Mouse (Mus musculus) c-Kit-positive CD71-positive TER-119-positive erythroid progenitor cells, embryonic 14.5 days (primary cell): Measurements from ENCODE around the gene Plekhg4.

Experiments
- DNase-seq: peaks from one replicate; pipeline ENCODE4 v3.0.0-alpha.2; 2013; ENCODE audit warnings: low spot score

Plekhg4 gene

DNA sequence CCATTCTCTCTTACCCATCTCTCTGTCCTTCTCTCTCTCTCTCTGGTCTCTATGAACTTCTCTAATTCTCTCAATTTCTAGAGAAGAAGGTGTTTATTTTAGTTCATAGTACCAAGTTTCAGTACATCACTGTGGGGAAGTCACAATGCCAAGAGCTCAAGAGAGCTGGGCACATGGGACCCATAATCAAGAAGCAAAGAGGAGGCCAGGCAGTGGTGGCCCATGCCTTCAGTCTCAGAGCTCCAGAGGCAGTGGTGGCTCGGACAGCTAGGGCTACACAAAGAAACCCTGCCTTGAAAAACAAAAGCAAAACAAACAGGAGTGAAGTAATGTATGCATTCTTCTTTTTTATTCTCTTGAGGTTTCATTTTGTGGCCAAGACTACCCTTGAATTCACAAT lies 31.4 kb downstream of the Plekhg4 start:
- no peak for DNase-seq

DNA sequence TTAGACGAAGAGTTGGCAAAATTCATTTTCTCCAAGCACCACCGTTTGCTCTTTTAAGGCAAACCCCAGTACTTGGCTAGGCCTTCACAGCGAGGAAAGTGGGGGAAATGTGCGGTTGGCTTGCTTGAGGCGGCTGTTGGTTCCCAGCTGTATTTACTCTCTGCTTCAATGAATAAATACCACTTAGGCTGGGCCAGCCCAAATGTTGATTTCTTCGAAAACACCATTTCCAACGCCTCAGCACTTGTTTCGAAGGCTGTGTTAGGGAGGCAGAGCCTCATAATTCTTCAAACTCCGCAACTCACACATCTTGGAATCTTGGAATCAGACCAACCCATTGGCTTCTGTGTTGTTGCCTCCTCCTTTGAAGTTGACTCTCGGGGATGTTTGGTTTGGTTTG lies 33.3 kb downstream of the Plekhg4 start:
- no peak for DNase-seq

DNA sequence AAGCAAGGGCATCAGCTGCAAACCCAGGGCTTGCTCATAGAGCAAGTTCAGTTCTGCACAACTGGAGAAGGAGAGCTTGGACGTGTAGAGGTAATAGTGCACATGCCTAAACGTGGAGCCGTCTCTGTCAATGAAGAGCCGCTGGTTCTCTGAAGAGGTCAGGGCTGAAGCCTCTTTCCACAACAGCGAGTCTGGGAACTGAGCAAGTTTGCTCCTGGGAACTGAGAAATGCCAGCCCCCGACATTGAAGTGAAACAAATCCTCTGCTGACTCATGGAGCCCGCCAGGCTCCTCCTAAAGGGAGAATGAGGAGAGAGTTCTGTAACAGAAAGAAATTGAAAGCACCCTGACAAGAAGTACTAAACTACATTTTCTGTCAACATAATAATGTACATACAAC lies 35.3 kb downstream of the Plekhg4 start:
- DNase-seq = no peak

DNA sequence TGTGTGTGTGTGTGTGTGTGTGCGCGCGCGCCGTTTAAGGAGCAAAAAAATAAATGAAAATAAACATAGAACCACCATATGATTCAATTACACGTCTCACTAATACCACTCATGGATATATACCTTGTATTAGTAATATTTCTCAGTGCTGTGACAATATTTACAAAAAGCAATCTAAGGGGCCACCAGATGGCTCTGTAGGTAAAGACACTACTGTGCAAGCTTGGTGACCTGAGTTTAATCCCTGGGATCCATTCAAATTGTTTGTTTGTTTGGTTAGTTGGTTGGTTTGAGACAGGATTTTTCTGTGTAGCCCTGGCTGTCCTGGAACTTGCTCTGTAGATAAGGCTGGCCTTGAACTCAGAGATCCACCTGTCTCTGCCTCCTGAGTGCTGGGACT lies 36.9 kb downstream of the Plekhg4 start:
- no peak for DNase-seq

DNA sequence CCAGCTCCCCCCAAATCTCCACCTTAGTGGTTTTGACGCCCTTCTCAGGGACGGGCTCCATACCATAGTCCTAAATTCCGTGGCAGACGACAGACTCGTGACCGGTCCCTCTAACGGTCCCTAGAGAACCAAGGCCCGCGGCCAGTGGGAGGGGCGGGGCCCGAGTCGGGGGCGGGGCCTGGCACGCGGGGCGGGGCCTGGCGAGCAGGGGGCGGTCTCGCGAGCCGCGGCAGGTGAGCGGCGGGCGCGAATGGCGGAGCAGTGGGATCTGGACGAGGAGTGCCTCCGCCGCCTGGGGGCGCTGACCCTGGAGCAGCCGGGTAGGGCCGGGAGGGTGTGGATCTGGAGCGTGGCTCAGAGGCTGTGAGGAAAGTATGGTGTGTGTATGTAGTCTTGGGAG lies 40.3 kb downstream of the Plekhg4 start, which contains the start of the genes Kctd19 and Lrrc36:
Gene Kctd19, minus strand, starts transcription at position 112 of the 400 bp plus-strand sequence.
Gene Lrrc36, plus strand, starts transcription at position 181 of the 400 bp plus-strand sequence.
- peak; percentile 43 for DNase-seq

DNA sequence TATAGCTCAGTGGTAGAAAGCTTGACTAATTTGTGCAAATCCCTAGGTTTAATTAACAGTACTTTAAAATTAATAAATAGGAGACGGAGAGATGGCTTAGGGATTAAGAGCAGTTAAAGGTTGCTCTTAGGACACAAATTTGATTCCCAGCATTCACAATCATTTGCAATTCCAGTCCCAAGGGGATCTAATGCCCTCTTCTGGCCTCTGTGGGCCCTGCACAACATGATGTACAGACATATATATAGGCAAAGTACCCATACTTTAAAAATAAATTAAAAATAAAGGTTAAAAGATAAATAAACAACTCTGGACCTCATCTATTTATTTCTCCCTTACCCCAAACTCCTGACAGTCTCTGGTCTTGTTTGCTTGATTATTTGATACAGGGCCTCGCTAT lies 45.9 kb downstream of the Plekhg4 start:
- no peak for DNase-seq

DNA sequence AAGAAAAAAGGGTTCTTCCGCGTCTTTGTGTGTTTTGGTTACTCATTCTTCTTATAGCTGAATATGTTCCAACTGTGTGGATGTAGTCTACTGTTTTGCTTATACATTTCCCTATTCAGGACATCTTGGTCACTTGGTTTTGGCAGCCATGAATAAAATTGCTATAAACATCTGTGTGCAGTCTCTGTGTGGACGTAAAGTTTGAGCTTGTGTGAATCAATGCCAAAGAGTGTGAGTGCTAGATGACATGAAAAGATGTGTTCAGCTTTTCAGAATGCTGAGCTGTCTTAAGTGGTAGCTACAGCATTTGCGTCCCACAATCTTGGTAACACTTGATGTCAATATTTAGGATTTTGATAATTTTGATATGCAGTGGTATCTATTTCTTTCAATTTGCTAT lies 46.7 kb downstream of the Plekhg4 start:
- no peak for DNase-seq

DNA sequence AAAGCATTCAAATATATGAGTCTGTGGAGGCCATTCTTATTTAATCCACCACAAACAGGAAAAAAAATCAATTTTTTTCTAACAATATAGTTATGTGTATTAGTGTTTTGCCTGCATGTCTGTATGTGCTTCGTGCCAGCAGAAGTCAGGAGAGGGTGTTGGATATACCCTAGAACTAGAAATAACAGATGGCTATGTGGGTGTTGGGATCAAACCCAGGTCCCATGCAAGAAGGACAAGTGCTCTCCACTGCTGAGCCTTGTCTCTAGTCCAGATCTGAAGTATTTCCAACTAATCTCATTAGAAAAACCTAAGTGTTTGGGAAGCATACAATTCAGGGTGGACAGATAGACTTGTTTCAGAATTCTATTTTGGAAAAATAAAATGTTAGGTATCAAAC lies 48.9 kb downstream of the Plekhg4 start:
- DNase-seq = no peak

DNA sequence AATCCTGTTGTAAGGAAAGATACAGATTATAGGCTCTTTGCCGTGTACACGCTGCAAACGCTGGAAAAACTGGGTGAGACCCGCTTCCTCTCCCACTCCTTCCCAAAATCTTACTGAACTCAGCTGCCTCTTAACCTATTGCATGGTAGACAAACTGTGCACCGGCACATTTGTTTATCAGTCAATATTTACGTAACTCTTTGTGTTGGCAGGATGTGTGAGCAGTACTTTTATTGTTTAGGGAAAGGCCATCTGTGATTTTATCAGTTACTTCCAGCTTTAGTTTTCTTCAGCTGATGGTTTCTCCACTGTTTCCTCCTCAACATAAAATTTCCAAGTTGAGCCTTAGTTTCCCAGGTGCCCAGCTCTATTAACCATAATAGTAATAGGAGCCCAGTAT lies 53.8 kb downstream of the Plekhg4 start:
- DNase-seq = no peak

DNA sequence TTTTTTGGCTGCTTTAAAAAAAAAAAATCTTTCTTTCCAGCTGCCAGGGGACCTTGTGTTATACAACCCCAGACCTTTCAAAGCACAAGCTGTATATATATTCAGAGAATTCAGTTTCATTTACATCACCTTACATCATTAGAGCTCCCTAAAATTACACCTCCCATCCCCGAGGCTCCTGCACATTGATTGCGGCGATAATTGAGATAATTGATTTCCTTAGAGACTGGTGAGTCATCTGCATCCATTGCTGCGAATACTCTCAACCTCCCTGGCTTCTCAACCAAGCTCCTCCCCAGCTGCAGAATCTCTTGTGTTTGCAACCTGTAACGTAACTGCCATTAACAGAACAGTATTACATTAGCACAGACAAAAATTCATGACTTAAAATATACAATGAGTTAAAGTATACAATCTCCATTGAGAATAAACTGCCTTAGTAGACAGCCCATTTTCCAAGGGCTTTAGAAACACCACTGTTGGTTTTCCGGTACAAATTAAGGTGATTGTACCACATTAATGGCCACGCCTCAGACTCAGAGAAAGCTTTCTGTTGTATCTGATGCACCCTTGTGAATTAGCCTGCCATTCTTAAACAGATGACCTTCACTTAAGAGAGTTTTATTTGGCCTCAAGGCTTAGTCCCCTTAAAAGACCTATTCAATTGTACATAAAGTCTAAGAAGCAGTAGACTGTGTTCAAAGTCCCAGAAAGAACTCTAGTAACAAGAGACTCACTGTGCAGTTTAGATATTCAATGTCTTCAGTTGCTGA lies 58.9 kb downstream of the Plekhg4 start:
- no peak for DNase-seq
